Mouse (Mus musculus): ENCODE results near the gene Kcnab1.

DNA sequence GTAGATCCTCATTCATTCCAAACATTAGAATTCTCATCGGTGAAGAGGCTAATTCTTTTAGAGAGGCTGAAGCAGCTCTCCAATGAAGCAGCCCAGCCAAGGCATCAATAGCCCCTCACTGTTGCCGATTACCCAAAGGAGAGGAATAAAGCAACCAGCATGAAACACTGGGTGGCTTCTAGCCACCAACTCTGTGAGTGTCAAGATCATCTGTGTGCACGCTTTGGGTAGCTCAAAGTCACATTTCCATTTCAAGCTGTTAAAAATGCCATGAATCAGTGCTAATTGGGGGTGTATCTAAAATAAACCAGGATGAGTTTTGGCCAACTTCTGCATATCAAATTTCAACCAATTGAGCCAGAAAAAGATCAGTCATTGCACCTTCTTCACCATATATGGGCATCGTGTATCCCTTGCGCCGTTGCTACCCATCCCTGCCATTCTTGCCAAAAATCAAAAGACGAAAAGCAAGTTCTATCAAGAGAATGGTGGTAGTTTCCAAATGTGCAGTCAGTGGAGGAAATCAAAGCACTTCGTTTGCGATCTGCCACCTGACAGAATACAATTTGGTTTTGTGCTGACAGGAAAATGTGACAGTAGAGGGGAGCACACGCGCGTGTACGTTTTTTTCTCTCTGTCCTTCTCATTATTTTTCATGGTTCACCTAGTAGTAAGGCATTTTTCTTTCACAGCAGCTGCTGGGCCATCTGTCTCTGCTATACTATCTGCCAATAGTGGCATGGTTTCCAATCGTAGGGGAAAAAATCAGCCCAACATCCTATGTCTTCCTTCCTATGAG, 213.0 kb downstream of the Kcnab1 start:
- no peak for TF ChIP-seq CTCF (IDR thresholded peaks at IDR 0.05; ENCODE audit: low read depth)
- no peak for TF ChIP-seq EP300 (IDR thresholded peaks at IDR 0.05; ENCODE audit: low read depth)

Measured in liver, postnatal 0 days (tissue).